Mouse (Mus musculus) MEL (cell line): ENCODE results near the gene Slc51a.

Source experiments
- CTCF ChIP-seq, 3 experiments: IDR thresholded peaks in 2 of 3; conservative IDR thresholded peaks in 1 of 3; 2 replicates each; pipeline ENCODE4 v1.5.1; 2011 to 2012; ENCODE audit warnings: low read length in 3 of 3, low read depth in 2 of 3, mild to moderate bottlenecking in 2 of 3, improper control_type of control experiment in 1 of 3, inconsistent platforms in 1 of 3, mixed read lengths in 1 of 3, moderate library complexity in 1 of 3; ENCODE audit not compliant: control insufficient read depth in 1 of 3, insufficient read depth in 1 of 3, poor library complexity in 1 of 3, severe bottlenecking in 1 of 3
- E2F4 ChIP-seq: IDR thresholded peaks from 2 replicates; pipeline ENCODE4 v1.6.1; 2011; ENCODE audit warnings: low read depth, low read length, improper control_type of control experiment, borderline replicate concordance
- EP300 ChIP-seq, 2 experiments: IDR thresholded peaks; 2 replicates each; pipeline ENCODE4 v1.6.1; 2011; ENCODE audit warnings: improper control_type of control experiment in 2 of 2, low read length in 2 of 2, low read depth in 1 of 2, mild to moderate bottlenecking in 1 of 2
- GATA1 ChIP-seq: IDR thresholded peaks from 2 replicates; pipeline ENCODE4 v1.6.1; 2011; ENCODE audit warnings: low read depth, low read length, improper control_type of control experiment
- JUND ChIP-seq: IDR thresholded peaks from 2 replicates; pipeline ENCODE4 v1.6.1; 2011; ENCODE audit warnings: low read depth, mild to moderate bottlenecking, improper control_type of control experiment, low read length
- MAX ChIP-seq: IDR thresholded peaks from 2 replicates; pipeline ENCODE4 v1.6.1; 2011; ENCODE audit warnings: low read length, improper control_type of control experiment
- MEF2A ChIP-seq: IDR thresholded peaks from 2 replicates; pipeline ENCODE4 v1.6.1; 2014; ENCODE audit warnings: low read depth, mild to moderate bottlenecking, inconsistent platforms, low read length, improper control_type of control experiment; ENCODE audit not compliant: poor library complexity, insufficient replicate concordance, severe bottlenecking; ENCODE audit errors: extremely low read depth
- MXI1 ChIP-seq: IDR thresholded peaks from 2 replicates; pipeline ENCODE4 v1.6.1; 2011; ENCODE audit warnings: mild to moderate bottlenecking, low read depth, low read length, improper control_type of control experiment
- POLR2A ChIP-seq, 2 experiments: IDR thresholded peaks; 2 replicates each; pipeline ENCODE4 v1.6.1; 2011 to 2012; ENCODE audit warnings: low read length in 2 of 2, mild to moderate bottlenecking in 2 of 2, control low read depth in 1 of 2, improper control_type of control experiment in 1 of 2, low read depth in 1 of 2, moderate library complexity in 1 of 2; ENCODE audit not compliant: control insufficient read depth in 1 of 2, insufficient read depth in 1 of 2, poor library complexity in 1 of 2
- POLR2AphosphoS5 ChIP-seq: IDR thresholded peaks from 2 replicates; pipeline ENCODE4 v1.6.1; 2012; ENCODE audit warnings: low read depth, borderline replicate concordance, mild to moderate bottlenecking, inconsistent platforms, low read length, moderate library complexity, mixed read lengths

GRCm38 (mm10) chr16:32507407-32507806 is 19.7 kb upstream of the Slc51a start:
- TF ChIP-seq MAX (no peak), POLR2A (IDR thresholded peaks at IDR 0.05; ENCODE audit: control insufficient read depth in 1 of 2, insufficient read depth in 1 of 2, low read depth in 1 of 2, low read length in 2 of 2, poor library complexity in 1 of 2) (no peak), E2F4 (no peak), GATA1 (peak; percentile 59), EP300 (IDR thresholded peaks at IDR 0.05; ENCODE audit: low read depth in 1 of 2, low read length in 2 of 2) (peak in 1 of 2 experiments; percentile 15; a peak in 2 of 4 replicates), CTCF (IDR thresholded peaks at IDR 0.05 in 2 of 3, conservative IDR thresholded peaks at IDR 0.05 in 1 of 3; ENCODE audit: control insufficient read depth in 1 of 3, insufficient read depth in 1 of 3, low read depth in 2 of 3, low read length in 3 of 3, poor library complexity in 1 of 3, severe bottlenecking in 1 of 3) (peak; percentile 96 to 99 (median 98)), POLR2AphosphoS5 (no peak), MXI1 (peak; percentile 13; the same call in 1 of the 2 replicates), JUND (no peak), MEF2A (no peak)
